Mouse (Mus musculus): ENCODE results near the gene Ms4a15. TPM values are rescaled to one million over a fixed set of nuclear protein-coding genes. Genes with fewer than 3 reads are reported as not detected.

Gene Ms4a15
- not detected for total RNA-seq (2021)
- long read RNA-seq, experiment 1, result 0 reads
- long read RNA-seq, experiment 2, result 0 reads

DNA sequence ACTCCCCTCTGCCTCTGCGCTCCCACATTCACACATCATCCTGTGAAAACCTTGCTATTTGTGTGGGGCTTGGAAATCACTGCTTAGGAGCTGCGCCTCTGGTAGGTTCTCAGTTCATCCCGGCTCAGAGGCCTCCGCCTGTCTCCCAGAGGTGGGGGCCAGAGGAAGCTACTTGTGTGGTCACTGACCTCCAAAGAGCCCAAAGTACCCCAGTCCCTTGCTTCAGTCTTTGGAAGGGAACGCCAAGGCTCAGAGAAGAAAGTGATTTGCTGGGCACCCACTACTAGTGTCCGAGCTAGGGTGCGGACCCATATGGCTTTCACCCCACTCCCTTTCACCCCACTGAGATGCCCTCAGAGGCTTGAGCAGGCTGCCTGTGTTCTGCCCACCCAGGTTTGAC, at the start of gene Ms4a15:
Gene Ms4a15 (minus strand): TSS at position 101 of the 400 bp plus-strand sequence.
- no peak for DNase-seq (ENCODE audit: low spot score in 2 of 2)

DNA sequence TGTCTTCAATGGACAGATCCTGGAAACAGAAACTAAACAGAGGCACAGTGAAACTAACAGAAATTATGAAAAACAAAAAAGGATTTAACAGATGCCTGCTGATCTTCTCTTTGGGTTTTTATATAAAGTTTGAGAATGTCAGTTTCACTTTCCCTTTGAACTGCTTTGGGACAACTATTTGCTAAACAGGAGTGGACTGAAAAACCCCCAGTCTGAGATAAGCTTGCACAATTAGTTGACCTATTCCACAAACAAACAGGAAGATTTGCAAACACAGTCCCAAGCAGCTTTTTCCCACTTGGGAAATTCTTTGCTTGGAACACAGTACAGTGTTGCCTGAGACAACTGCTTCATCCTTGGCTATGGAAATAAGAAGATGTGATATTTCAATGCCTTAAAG, 44.5 kb upstream of the Ms4a15 start:
- no peak for DNase-seq (ENCODE audit: low spot score in 2 of 2)

DNA sequence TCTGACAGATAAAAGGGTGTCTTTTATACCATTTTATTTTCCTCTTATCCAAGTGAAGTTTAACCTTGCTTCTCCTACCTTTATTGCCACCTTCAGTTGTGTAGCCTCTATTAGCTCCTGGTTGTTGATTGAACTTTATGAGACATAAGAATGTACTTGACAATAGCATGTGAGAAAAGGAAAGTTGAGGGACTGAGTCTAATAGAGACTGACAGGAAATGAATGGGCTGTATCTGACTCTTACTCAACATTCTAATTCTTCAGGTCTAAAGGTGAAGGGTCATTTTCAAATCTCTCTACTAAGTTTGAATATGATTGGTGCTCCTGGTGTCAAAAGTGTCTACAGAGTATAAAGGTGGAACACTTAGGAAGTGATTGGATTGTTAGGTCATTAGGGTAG, 29.3 kb upstream of the Ms4a15 start:
- DNase-seq (ENCODE audit: low spot score in 2 of 2), result no peak

DNA sequence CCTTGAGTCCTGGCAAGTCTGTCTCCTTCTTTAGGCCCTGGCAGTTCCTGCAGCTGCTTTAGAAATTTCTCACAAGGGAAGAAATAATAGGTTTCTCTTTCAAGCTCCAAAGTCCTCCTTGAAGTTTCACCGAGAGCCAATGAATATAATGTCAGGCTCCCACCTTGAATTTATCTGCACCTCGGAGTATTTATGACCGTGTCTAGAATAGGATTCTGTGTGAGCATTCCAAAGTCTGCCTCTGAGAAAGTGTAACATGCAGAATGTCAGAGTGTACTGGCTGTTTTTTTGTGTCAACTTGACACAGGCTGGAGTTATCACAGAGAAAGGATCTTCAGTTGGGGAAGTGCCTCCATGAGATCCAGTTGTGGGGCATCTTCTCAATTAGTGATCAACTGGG, 24.8 kb upstream of the Ms4a15 start, which contains the start of gene Ms4a18:
Gene Ms4a18 (minus strand): TSS at position 141 of the 400 bp plus-strand sequence.
- peak in 1 of 2 experiments; percentile 3 for DNase-seq (ENCODE audit: low spot score in 2 of 2)

- DNase-seq (ENCODE audit: low spot score in 2 of 2), result peak in 1 of 2 experiments; percentile 10
Measured at GRCm38 (mm10) chr19:11017251-11017650, 24.2 kb upstream of the Ms4a15 start.

GRCm38 (mm10) chr19:11015998-11016397, 22.9 kb upstream of the Ms4a15 start:
- peak in 1 of 2 experiments; percentile 2 for DNase-seq (ENCODE audit: low spot score in 2 of 2)

- DNase-seq (ENCODE audit: low spot score in 2 of 2), result no peak
Measured at GRCm38 (mm10) chr19:11015468-11015867, 22.4 kb upstream of the Ms4a15 start.

DNA sequence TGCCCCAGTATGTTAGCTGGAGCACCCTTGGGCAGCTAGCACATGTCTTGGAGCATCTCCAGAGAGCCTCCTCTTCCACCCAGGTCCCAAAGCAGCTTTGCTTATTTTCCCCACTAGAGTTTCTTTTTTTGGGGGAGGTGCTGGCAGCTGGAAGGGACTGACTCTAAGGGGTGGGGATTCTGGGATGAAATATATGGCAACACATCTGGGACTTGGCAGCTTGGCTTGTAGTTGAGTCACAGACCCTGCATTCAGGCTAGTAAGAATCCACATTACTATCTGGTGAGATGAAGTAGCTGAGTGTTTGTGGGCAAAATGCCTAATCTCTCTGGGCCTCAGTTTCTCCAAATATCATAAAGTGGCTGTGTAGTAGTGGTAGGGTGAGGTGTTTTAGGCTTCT, 1.1 kb downstream of the Ms4a15 start:
- no peak for DNase-seq (ENCODE audit: low spot score in 2 of 2)

DNA sequence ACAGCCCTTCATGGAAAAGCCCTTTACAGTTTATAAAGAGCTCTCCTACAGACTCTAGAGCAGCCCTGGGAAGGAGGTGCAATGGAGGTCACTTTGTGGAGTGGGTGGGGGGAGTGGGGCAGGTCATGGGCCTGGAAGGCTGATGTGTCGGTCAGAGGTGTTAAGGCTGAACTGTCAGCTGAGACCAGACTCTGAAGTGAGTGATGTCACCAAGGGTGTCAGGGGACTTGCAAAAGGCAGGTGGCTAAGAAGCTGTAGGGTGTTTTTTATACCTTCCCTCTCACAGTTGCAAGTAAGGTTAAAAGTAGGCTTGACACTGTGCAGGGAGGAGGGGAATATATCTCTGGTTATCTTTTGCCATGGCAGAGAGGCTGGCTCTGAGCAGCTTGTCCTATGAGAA, 2.3 kb downstream of the Ms4a15 start:
- DNase-seq (ENCODE audit: low spot score in 2 of 2), result no peak

DNA sequence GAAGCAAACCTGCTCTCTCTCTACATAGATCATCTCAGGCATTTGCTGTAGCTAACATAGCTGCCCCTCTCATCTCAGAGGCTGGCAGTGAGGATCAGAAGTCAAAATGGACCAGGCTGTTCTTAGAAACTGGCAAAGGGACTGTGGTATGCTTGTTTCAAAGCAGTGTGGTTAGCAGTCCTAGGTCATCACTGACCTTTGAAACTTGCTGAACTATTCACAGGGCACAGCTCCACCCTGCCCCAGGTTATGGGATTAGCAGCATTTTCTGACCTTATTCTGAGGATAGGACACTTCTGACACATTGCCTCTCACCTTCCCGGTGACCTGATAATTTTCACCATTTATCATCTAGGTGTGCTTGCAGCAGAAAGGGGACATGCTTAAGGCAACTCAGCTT, 4.5 kb downstream of the Ms4a15 start:
- no peak for DNase-seq (ENCODE audit: low spot score in 2 of 2)

GRCm38 (mm10) chr19:10985889-10986288, 7.2 kb downstream of the Ms4a15 start:
- DNase-seq (ENCODE audit: low spot score in 2 of 2), result no peak

DNA sequence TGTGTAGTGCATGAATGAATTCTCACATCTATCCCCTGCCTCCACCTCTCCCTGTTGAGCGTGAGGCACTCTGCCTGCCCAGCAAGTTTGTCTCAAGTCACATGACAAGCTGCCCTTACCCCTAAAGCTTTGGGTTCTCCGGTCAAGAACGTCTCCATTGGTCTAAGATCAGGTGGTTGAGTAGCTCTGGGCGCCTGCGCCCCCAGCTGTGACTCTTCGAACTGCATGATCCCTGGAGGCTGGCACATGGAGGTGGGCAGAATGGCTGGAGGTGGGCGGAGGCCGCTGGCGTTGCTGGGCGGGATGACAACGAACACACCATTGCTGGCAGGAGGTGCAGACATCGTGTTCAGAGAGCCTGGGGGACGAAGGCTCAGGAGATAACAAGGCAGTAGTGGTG, 8.5 kb downstream of the Ms4a15 start:
- DNase-seq (ENCODE audit: low spot score in 2 of 2), result no peak

DNA sequence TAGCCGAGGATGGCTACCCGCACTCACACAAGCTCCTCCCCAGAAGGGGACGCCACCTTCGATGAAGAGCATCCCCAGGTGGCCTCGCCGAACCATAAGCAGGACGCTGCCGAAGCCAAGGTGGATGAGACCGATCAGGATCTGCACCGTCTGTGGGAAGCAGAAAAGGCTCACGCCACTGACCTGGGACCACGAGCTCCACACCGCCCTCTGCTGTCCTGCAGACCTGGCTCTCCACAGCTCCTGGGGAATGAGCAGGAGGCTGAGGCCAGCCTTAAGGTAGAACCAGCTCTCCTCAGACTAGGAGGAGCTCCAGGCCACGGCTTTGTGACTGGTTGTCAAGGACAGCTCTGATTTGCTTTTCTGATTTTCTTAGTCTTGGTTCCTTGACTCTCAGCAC, 9.9 kb downstream of the Ms4a15 start:
- DNase-seq (ENCODE audit: low spot score in 2 of 2), result no peak

DNA sequence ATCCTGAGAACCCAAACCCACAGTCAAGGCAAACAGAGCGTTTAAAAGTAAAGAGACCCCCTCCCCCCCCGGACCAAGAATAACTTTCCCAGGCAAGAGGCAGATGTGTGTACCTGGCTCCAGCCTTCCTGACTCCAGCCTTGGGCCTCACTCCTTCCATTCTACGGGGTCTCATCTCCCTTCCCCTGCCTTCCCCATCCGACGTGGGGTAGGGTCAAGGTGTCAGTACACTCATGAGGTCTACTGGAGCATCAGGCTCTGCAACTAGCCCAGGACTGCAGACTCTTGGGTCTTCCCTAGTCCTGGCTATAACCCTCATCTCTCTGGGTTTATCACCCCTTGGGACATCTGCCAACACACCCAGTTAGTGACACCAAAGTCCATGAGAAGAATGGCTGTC, 12.8 kb downstream of the Ms4a15 start:
- DNase-seq (ENCODE audit: low spot score in 2 of 2), result no peak

- DNase-seq (ENCODE audit: low spot score in 2 of 2), result peak; percentile 48 to 82
Measured at GRCm38 (mm10) chr19:10979184-10980168, 13.6 kb downstream of the Ms4a15 start.

GRCm38 (mm10) chr19:10976318-10976717, 16.7 kb downstream of the Ms4a15 start:
- DNase-seq (ENCODE audit: low spot score in 2 of 2), result no peak

DNA sequence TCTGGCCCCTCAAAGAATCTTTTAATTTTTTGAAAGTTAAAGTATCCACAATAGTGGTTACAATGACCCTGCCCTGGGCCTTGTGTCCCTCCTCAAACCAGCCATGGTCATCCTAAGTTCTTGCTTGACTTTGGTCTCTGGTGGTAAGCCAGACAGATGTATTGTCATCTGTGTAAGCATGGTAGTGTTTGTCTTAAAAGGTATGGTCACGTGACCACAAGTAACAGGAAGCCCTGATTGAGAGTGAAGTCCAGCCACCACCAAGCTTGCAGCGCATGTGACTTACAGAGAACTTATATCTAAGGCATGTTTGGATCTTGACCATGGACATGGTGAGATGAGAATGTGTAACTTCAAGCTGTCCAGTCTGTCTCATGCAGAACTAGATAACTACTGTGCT, 17.9 kb downstream of the Ms4a15 start:
- DNase-seq (ENCODE audit: low spot score in 2 of 2), result no peak

- DNase-seq (ENCODE audit: low spot score in 2 of 2), result no peak
Measured at GRCm38 (mm10) chr19:10974238-10974865, 18.7 kb downstream of the Ms4a15 start, which contains the start of gene Ms4a10. TSS of gene Ms4a10 (minus strand) at chr19:10974670.

DNA sequence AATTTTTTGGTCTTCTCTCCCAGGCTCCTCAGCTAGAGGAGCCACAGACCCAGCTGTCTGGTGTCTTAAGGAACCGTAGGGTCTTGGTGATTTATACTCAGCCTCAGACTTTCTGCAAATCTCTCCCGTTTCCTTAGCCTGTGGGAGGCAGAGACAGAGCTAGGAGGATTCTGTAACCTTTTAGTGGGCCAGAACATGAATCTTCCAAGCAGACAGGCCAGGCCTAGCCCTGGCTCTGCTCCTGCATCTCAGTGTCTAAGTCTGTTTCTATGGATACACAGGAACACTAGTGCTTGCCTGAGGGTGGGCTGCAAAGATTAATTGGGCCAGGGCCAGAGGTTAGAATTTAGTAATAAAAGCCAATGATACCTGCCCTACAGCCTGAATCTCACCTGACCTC, 19.9 kb downstream of the Ms4a15 start:
- no peak for DNase-seq (ENCODE audit: low spot score in 2 of 2)

DNA sequence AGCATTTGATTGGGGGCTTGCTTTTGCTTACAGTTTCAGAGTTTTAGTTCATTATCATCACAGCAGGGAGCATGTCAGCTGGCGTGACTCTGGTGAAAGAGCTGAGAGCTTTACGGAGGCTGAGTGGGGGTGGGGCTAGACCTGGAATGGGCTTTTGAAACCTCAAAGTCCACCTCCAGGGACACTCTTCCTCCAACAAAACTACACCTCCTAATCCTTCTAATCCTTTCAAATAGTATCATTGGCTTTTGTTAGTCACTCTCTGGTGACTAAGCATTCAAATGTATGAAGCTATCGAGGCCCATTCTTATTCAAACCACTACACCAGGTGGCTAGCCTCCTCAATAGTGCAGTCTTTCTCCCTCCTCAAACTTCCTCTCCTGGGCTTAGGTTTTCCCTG, 20.4 kb downstream of the Ms4a15 start:
- no peak for DNase-seq (ENCODE audit: low spot score in 2 of 2)

- no peak for DNase-seq (ENCODE audit: low spot score in 2 of 2)
Measured at GRCm38 (mm10) chr19:10970457-10970856, 22.6 kb downstream of the Ms4a15 start.

DNA sequence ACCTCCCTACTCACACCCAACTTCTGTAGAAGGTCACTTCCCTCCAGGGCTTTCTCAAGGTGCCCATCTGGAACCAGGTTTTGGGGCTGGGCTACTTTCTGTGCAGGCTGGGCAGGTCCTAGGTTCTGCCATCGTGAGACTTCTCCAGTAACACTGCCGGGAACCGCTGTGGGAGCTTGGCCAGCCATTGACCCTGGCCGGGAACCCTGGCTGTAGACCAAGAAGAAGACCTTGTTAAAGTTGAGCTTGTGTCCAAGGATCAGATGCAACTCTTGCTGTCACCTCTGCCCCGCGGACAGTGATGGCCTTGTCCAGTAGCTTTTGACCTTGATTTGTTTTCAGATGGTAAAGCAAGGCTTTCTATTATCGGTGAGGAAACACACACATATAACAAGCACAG, 24.5 kb downstream of the Ms4a15 start:
- DNase-seq (ENCODE audit: low spot score in 2 of 2), result no peak
